ENCODE assay signal across 12 mouse cellular contexts in genomic region chr10:42312557-42312956, GRCm38 (mm10).
"Had no signal": no experiment of that assay in that cellular context is flagged by ENCODE, and none has a peak within 500 bp of the region (broad histone marks: within the 10 kb centered on the region; RNA-seq: fewer than 3 reads in every experiment).

No protein-coding gene starts in this region.

- H3K4me1 ChIP-seq: neural tube, embryonic 12.5 days had no signal

- ATAC-seq: midbrain, embryonic 13.5 days had no signal

- H3K27ac ChIP-seq: limb, embryonic 15.5 days; liver, embryonic 13.5 days; midbrain, embryonic 13.5 days; neural tube, embryonic 12.5 days; stomach, postnatal 0 days had no signal

- DNase-seq: kidney, adult 8-10 months; kidney, postnatal 25 days; layer of hippocampus, postnatal 36 days; liver, embryonic 13.5 days; lung, adult 18-20 months; thymus, adult 2 months; thymus, postnatal 36 days had no signal

- H3K9me3 ChIP-seq: limb, embryonic 15.5 days; liver, embryonic 13.5 days; midbrain, embryonic 13.5 days; neural tube, embryonic 12.5 days had no signal

- H3K4me2 ChIP-seq: limb, embryonic 15.5 days; midbrain, embryonic 13.5 days; neural tube, embryonic 12.5 days had no signal

- H3K4me3 ChIP-seq: limb, embryonic 15.5 days; liver, embryonic 13.5 days; midbrain, embryonic 13.5 days; myocyte; neural tube, embryonic 12.5 days had no signal

- H3K36me3 ChIP-seq: liver, embryonic 13.5 days; neural tube, embryonic 12.5 days had no signal

- H3K9ac ChIP-seq: limb, embryonic 15.5 days; liver, embryonic 13.5 days; midbrain, embryonic 13.5 days; neural tube, embryonic 12.5 days had no signal
